Mouse (Mus musculus) ES-E14 (cell line): ENCODE measurements around the gene Hsd17b14. TPM values are rescaled to one million over a fixed set of nuclear protein-coding genes. Genes with fewer than 3 reads are reported as not detected.

ENCODE experiments used
- DNase-seq: peaks from one replicate; pipeline ENCODE4 v3.0.0-alpha.2; 2013; ENCODE audit warnings: low read depth, low spot score
- H3K27ac ChIP-seq: 2 replicates; pipeline ENCODE4 v1.5.1; 2012; ENCODE audit warnings: low read depth, mild to moderate bottlenecking, low read length, moderate library complexity, mixed read lengths; ENCODE audit not compliant: poor library complexity, insufficient read depth, severe bottlenecking
- H3K36me3 ChIP-seq: 2 replicates; pipeline ENCODE4 v1.6.1; 2012; ENCODE audit warnings: mild to moderate bottlenecking, low read length, moderate library complexity, mixed read lengths; ENCODE audit not compliant: control insufficient read depth, poor library complexity, insufficient read depth, severe bottlenecking
- H3K4me1 ChIP-seq, 2 experiments: fragments of 150-350 bp in 1 of 2; sonication (generic) in 1 of 2; 2 replicates each; pipeline ENCODE4 v1.6.1; 2012; ENCODE audit warnings: low read length in 2 of 2, mild to moderate bottlenecking in 1 of 2, mixed read lengths in 1 of 2; ENCODE audit not compliant: control insufficient read depth in 2 of 2, insufficient read depth in 2 of 2, poor library complexity in 1 of 2
- H3K4me3 ChIP-seq, 2 experiments: fragments of 150-350 bp in 1 of 2; sonication (generic) in 1 of 2; 2 replicates each; pipeline ENCODE4 v1.5.1; 2012; ENCODE audit warnings: low read length in 2 of 2, low read depth in 1 of 2, mild to moderate bottlenecking in 1 of 2, mixed read lengths in 1 of 2; ENCODE audit not compliant: insufficient read depth in 1 of 2, poor library complexity in 1 of 2, severe bottlenecking in 1 of 2
- H3K9ac ChIP-seq: 2 replicates; pipeline ENCODE4 v1.6.1; 2012; ENCODE audit warnings: low read depth, mild to moderate bottlenecking, low read length, mixed read lengths; ENCODE audit not compliant: poor library complexity, insufficient read depth, severe bottlenecking
- H3K9me3 ChIP-seq: fragments of 150-350 bp; sonication (generic); 2 replicates; pipeline ENCODE4 v1.6.1; 2012; ENCODE audit warnings: low read depth, mild to moderate bottlenecking, low read length; ENCODE audit not compliant: control insufficient read depth, insufficient read depth
- CHD2 ChIP-seq: IDR thresholded peaks from 2 replicates; pipeline ENCODE4 v1.6.1; 2014; ENCODE audit warnings: mild to moderate bottlenecking, low read depth, low read length, inconsistent platforms
- HCFC1 ChIP-seq: IDR thresholded peaks from 2 replicates; pipeline ENCODE4 v1.6.1; 2012; ENCODE audit warnings: low read length, inconsistent platforms, borderline replicate concordance; ENCODE audit not compliant: insufficient read depth
- MAFK ChIP-seq: IDR thresholded peaks from 2 replicates; pipeline ENCODE4 v1.6.1; 2014; ENCODE audit warnings: mild to moderate bottlenecking, low read depth, low read length, inconsistent platforms; ENCODE audit not compliant: insufficient read depth
- ZC3H11A ChIP-seq: IDR thresholded peaks from 2 replicates; pipeline ENCODE4 v1.6.1; 2012; ENCODE audit warnings: low read depth, mild to moderate bottlenecking, inconsistent platforms, low read length, borderline replicate concordance
- ZNF384 ChIP-seq: IDR thresholded peaks from 2 replicates; pipeline ENCODE4 v1.6.1; 2012; ENCODE audit warnings: low read depth, low read length, inconsistent platforms
- in situ Hi-C, 2 experiments: fragments of 600-800 bp; cut with MboI; formaldehyde crosslinking; loops; one replicate each; pipeline ENCODE4 v1.15.1; 2025; ENCODE audit warnings: low sequenced_read_pairs in 2 of 2, inconsistent platforms in 1 of 2; ENCODE audit not compliant: unreplicated experiment in 2 of 2
- total RNA-seq: library from RNA; depleted of rRNA; stranded (reverse); fragments of 300-350 nt; gene quantifications from 2 replicates; pipeline ENCODE4 v1.2.3, GENCODE M21; 2012

Gene Hsd17b14
- total RNA-seq, 1 experiment = 33.0 TPM

GRCm38 (mm10) chr7:45539095-45539494 is 15.6 kb upstream of the Hsd17b14 start:
- no peak overlapping the region for H3K9ac ChIP-seq
- in situ Hi-C loops = no loop called here
- no peak overlapping the region for H3K27ac ChIP-seq
- H3K4me3 ChIP-seq = no peak overlapping the region
- DNase-seq = no peak
- H3K9me3 ChIP-seq = no peaks in the 10 kb centered on the region
- TF ChIP-seq CHD2 = no peak
- no peak for TF ChIP-seq HCFC1
- no peak for TF ChIP-seq MAFK
- no peak for TF ChIP-seq ZC3H11A
- TF ChIP-seq ZNF384 = no peak
- H3K4me1 ChIP-seq = peaks cover 2 to 8% of the 10 kb centered on the region in 2 experiments; a peak in 2 of 4 replicates
- no peaks in the 10 kb centered on the region for H3K36me3 ChIP-seq

- no peak for TF ChIP-seq ZC3H11A
Measured at GRCm38 (mm10) chr7:45540213-45540612, 14.5 kb upstream of the Hsd17b14 start.

GRCm38 (mm10) chr7:45544525-45544924 is 10.2 kb upstream of the Hsd17b14 start:
- DNase-seq = no peak
- in situ Hi-C loops = no loop called here
- Histone ChIP-seq H3K4me3 (no peak overlapping the region), H3K36me3 (no peaks in the 10 kb centered on the region), H3K27ac (no peak overlapping the region), H3K4me1 (peaks cover 0 to 11% of the 10 kb centered on the region in 2 experiments; a peak in 2 of 4 replicates), H3K9ac (no peak overlapping the region), H3K9me3 (no peaks in the 10 kb centered on the region)
- TF ChIP-seq HCFC1 (no peak), ZNF384 (no peak), MAFK (no peak), CHD2 (no peak), ZC3H11A (no peak)

More at GRCm38 (mm10) chr7:45540213-45540612, 14.5 kb upstream of the Hsd17b14 start:
- Histone ChIP-seq H3K27ac (no peak overlapping the region), H3K4me3 (no peak overlapping the region), H3K9me3 (no peaks in the 10 kb centered on the region), H3K9ac (no peak overlapping the region), H3K4me1 (peaks cover 2 to 4% of the 10 kb centered on the region in 2 experiments; a peak in 1 of 4 replicates), H3K36me3 (no peaks in the 10 kb centered on the region)
- in situ Hi-C loops = no loop called here
- DNase-seq = no peak

- no peaks in the 10 kb centered on the region for H3K9me3 ChIP-seq
- in situ Hi-C loops = no loop called here
- H3K4me1 ChIP-seq = peaks cover 11 to 36% of the 10 kb centered on the region in 2 experiments
- no peak for TF ChIP-seq HCFC1
- TF ChIP-seq ZC3H11A = no peak
- no peak for TF ChIP-seq ZNF384
- no peak for TF ChIP-seq MAFK
- no peak for TF ChIP-seq CHD2
- no peak for DNase-seq
- H3K9ac ChIP-seq = peak overlapping the region; percentile 81
- H3K27ac ChIP-seq = peak overlapping the region; percentile 89
- no peaks in the 10 kb centered on the region for H3K36me3 ChIP-seq
- H3K4me3 ChIP-seq = peak overlapping the region; percentile 4 to 57; a peak in 2 of 4 replicates
Measured at GRCm38 (mm10) chr7:45549641-45550436, 4.9 kb upstream of the Hsd17b14 start.
